Mouse (Mus musculus) embryonic fibroblast, embryonic 13.5 days (primary cell): ENCODE results near the gene AU021092.

ENCODE experiments used
- CTCF ChIP-seq: IDR thresholded peaks from 2 replicates; pipeline ENCODE4 v1.5.1; 2011; ENCODE audit warnings: mild to moderate bottlenecking, control low read depth, low read length, moderate library complexity, borderline replicate concordance; ENCODE audit not compliant: insufficient read depth
- POLR2A ChIP-seq: IDR thresholded peaks from 2 replicates; pipeline ENCODE4 v1.6.1; 2011; ENCODE audit warnings: low read depth, mild to moderate bottlenecking, control low read depth, low read length, moderate library complexity

DNA sequence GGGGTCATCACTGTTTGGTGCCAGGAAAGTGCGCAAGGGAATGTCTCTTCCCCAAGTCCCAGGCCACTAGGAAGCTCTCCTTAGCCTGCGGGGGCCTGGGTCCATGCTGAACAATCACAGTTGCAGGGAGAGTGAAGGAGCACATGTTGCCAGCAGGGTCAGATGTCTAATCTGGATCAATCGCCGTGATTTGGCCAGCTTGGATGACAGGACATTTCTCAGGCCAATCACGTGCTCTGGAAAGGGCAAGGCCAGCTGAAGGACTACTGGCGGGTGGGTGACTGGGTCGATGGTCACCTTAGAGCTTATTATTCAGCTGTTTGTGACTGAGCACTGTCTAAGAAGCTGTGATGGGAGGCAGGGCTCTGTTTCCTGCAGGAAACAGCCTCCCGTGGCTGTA lies 38.0 kb downstream of the AU021092 start:
- TF ChIP-seq CTCF (no peak), POLR2A (no peak)
